Mouse (Mus musculus): ENCODE results near the gene Flrt2.
"Not testable (repeated sequence)": the region's sequence is repeated elsewhere in the genome, so short reads cannot be mapped to it uniquely, and the experiment has no call there.

Flrt2 gene

GRCm38 (mm10) chr12:95691961-95692767 lies at the start of gene Flrt2:
Flrt2 (plus strand) TSS chr12:95692226.
- DNase-seq (ENCODE audit: low read depth, low spot score): no peak

GRCm38 (mm10) chr12:95642226-95642625 lies 49.8 kb upstream of the Flrt2 start:
- no peak for DNase-seq (ENCODE audit: low read depth, low spot score)

GRCm38 (mm10) chr12:95647179-95647578 lies 44.8 kb upstream of the Flrt2 start:
- DNase-seq (ENCODE audit: low read depth, low spot score): not testable (repeated sequence)

DNA sequence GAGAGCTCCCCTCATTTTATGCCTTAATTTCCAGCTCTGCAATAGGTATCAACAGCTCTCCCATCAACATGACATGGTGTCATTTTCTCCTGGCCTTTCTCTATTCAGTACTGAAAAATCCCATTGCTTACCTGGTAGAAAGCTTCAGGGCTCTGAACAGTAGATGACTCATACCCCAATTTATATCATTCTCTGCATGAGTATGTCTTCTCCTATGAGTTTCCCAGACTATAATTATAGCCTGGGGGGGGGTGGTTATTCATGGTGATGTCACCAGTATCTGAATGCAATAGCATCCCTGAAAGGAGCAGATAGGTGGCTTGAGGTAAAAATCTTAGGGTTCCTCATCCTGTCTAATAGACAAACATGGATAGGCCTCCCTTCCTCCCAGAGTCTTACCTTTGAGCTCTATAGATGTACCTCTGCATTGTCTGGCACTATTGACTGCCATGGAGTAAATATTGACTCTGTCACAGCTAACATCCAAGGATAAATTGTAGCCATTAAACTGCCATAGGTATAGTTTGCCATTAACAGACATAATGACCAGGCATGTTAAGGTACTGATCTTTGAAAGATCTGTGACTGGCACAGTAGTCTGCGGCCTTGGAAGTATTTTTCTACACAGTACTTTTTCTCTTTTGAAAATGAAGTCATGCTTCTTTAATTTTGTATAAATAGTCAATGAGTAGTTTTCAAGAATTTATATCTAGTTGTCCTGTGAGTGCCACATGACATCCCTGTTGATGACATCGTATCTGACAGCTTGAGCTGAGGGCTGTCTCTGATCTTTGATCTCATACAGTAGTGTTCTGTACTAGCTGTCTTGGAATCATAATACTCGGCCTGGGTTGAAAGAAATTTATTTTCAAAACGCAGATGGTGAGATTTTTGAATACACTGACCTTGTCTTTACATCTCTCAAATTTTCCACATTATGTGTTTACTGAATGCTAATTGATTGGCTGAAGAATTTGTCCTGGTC lies 39.6 kb upstream of the Flrt2 start:
- DNase-seq (ENCODE audit: low read depth, low spot score): no peak

GRCm38 (mm10) chr12:95656594-95656993 lies 35.4 kb upstream of the Flrt2 start:
- DNase-seq (ENCODE audit: low read depth, low spot score): no peak

- DNase-seq (ENCODE audit: low read depth, low spot score): no peak
Measured at GRCm38 (mm10) chr12:95667296-95667695, 24.7 kb upstream of the Flrt2 start.

- DNase-seq (ENCODE audit: low read depth, low spot score): no peak
Measured at GRCm38 (mm10) chr12:95675711-95676110, 16.3 kb upstream of the Flrt2 start.

DNA sequence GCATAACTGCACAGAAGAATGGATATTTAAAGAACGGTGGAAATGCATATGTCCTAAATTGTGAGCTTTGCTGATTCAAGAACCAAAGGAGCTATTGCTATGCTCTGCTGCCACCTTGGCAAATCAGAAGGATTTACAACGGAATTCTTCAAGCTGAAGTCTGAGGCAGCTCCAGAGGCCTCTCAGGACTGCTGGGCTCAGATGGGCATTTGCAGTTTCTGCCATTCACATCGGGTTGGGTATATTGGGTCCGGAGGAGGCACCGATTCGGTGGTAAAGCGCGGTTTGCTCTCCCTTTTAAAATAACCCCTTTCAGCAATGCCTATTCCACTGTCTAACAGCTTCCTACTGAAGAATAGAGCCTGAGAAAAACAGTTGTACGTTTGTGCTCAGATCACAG lies 1.2 kb upstream of the Flrt2 start:
- DNase-seq (ENCODE audit: low read depth, low spot score): no peak

DNA sequence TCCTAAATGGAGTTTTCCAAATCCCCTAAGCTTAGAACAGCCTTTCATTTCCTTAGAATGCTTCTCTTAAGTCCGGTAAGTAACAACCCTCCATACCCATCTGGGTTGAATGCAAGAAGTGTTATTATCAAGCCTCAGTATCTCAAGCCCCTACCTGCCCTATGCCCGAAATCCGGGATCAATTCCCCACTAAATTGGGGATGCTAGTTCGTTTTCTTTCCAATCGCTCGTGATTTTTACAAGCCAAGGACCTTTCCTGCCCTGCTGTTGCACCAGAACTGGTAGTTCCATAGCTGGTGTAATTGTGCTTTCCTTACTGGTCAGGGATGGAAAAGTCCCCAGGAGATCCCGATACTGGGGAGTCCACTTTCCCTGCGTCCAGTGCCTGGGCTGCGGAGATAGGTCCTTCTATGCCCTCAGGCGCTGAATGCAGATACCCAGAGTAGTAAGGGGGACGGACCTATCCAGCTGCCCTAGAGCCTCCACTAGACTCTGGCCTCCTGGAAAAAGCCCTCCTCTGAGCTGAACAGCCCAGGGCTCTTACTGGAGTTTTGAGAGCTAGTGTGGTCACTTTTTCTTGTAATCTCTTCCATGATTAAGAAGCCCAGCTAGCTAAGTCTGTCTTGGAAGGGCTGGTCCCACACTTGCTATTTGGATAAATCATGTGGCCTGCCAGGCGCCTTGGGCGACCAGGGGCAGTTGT lies 1.1 kb downstream of the Flrt2 start:
- no peak for DNase-seq (ENCODE audit: low read depth, low spot score)

DNA sequence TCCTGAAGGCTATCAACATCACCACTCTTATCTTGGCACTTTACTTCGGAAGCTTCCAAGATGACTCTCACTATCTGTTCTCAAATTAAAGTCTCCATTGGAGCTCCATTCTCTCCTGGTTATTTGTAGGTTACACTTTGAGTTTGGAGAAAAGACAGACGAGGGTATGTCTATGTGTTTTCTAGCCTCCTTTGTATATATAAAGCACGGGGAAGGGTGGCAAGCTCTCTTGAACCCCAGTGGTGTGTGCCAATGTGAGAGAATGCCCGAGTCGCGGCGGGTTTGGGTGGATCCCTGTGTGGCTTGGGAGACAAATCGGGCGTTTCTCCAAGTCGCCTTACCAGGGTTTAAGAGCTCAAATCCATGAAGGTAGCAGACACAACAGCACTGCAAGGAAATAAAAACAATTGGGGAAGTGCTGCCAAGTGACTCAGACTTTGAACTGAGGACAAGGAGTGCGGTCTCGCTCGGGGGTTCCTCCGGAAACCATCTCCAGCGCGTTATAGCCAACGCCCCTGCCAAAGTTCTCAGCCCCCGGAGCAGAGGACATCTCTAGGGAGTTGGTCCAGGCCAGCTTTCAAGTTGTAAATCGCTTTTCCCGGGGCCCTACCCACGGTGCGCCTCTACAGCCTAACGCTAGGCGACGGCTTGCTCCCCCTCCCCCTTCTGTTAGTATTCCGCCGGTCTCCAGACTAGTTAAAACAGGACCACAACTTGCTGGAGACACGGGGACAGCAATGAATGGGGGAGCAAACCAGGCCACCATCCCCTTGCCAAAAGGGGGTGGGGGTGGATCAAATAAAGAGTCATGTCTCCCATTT lies 1.8 kb downstream of the Flrt2 start:
- DNase-seq (ENCODE audit: low read depth, low spot score): no peak

- DNase-seq (ENCODE audit: low read depth, low spot score): no peak
Measured at GRCm38 (mm10) chr12:95694507-95694906, 2.5 kb downstream of the Flrt2 start.

- DNase-seq (ENCODE audit: low read depth, low spot score): peak; percentile 92
Measured at GRCm38 (mm10) chr12:95694991-95695833, 3.2 kb downstream of the Flrt2 start.

GRCm38 (mm10) chr12:95695834-95696521 lies 4.0 kb downstream of the Flrt2 start:
- DNase-seq (ENCODE audit: low read depth, low spot score): no peak

DNA sequence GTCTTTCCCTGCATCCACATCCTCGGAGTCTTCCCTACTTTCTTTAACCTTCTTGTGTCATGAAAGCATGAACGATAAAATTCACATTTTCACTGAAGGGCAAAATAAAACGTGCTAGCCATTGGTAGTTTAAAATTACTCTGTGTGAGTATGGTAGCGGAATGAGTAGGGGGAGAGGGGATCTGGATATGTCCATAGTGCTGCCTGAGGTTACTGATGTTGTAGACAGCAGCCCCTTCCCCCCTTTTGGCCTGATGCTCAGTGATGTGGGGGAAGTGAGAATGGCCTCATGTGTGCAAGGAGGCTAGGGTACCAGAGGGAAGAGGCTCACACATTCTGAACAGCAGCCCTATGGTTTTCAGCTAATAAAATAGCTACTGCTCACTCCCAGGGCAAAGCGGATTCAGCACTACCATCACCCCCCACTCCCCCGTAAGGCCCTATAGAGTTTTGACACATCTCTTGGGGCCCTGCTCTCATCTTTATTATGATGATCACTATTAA lies 4.5 kb downstream of the Flrt2 start:
- no peak for DNase-seq (ENCODE audit: low read depth, low spot score)

GRCm38 (mm10) chr12:95698556-95698955 lies 6.5 kb downstream of the Flrt2 start:
- DNase-seq (ENCODE audit: low read depth, low spot score): no peak

DNA sequence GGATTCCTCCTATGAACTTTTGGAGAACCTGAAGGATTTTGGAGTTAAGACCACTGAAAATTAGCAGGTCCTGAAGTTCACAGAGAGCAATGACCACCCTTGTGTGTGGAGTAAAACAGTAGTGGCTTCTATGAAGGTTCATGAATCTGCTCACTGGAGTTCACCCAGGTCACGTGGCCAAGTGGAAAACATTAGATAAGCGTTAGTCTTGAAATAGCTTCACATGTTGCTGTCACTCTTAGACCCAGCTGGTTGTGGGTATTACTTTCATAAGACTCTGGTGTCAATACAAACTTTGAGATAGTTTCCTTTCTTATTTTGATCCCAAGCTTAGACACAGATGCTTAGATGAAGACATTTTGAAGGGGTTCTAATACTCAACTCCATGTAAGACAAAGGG lies 8.7 kb downstream of the Flrt2 start:
- no peak for DNase-seq (ENCODE audit: low read depth, low spot score)

- DNase-seq (ENCODE audit: low read depth, low spot score): no peak
Measured at GRCm38 (mm10) chr12:95701580-95701979, 9.6 kb downstream of the Flrt2 start.

GRCm38 (mm10) chr12:95705006-95705405 lies 13.0 kb downstream of the Flrt2 start:
- DNase-seq (ENCODE audit: low read depth, low spot score): no peak

- DNase-seq (ENCODE audit: low read depth, low spot score): no peak
Measured at GRCm38 (mm10) chr12:95723265-95723664, 31.2 kb downstream of the Flrt2 start.

Measured in mesoderm, embryonic 11.5 days (tissue).